Mouse (Mus musculus) erythroblast, embryonic 14.5 days (primary cell): ENCODE measurements around the gene Wls. TPM values are rescaled to one million over a fixed set of nuclear protein-coding genes. Genes with fewer than 3 reads are reported as not detected.

Source experiments
- H3K27me3 ChIP-seq: 2 replicates; pipeline ENCODE4 v1.6.1; 2012; ENCODE audit warnings: inconsistent platforms; ENCODE audit not compliant: control insufficient read depth
- H3K36me3 ChIP-seq: 2 replicates; pipeline ENCODE4 v1.6.1; 2012; ENCODE audit warnings: mild to moderate bottlenecking, inconsistent platforms; ENCODE audit not compliant: control insufficient read depth
- H3K4me1 ChIP-seq: 2 replicates; pipeline ENCODE4 v1.6.1; 2012; ENCODE audit warnings: inconsistent platforms; ENCODE audit not compliant: control insufficient read depth
- H3K4me3 ChIP-seq: replicated peaks from 2 replicates; pipeline ENCODE3; 2012; ENCODE audit warnings: moderate library complexity, mild to moderate bottlenecking, inconsistent platforms
- H3K9me3 ChIP-seq: 2 replicates; pipeline ENCODE4 v1.6.1; 2012; ENCODE audit warnings: low read length, inconsistent platforms, mixed read lengths; ENCODE audit not compliant: control insufficient read depth
- GATA1 ChIP-seq: IDR thresholded peaks from 2 replicates; pipeline ENCODE4 v1.6.1; 2012; ENCODE audit warnings: low read length, inconsistent platforms, mixed read lengths
- TAL1 ChIP-seq: IDR thresholded peaks from 3 replicates; pipeline ENCODE4 v1.6.1; 2012; ENCODE audit warnings: low read length, inconsistent platforms, mixed read lengths
- polyA plus RNA-seq: library from polyadenylated mRNA; stranded (reverse); fragments of >175 nt; gene quantifications from 2 replicates; pipeline ENCODE4 v1.2.3, GENCODE M21; 2012

The Wls gene
- polyA plus RNA-seq, 1 experiment, result 0.02 TPM

DNA sequence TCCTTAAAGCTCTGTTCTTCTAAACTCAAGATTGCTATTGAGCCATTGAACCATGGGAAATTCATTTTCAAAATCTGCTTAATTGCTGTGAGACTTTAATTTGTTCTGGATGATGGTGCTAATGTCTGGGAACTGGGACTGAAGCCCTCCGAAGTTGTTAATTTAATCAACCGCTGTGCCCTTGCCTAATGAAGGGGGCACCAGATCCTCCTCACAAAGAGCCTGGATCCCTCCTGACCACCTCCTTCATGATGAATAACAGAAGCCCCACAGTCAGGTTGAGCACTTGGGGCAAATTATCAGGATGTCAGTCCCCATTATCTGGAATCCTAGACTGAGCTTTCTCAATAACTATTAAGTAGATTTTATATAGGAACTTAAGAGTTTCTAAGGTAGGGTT lies 12.0 kb downstream of the Wls start:
- TF ChIP-seq TAL1 (no peak), GATA1 (no peak)
- Histone ChIP-seq H3K4me3 (no peak overlapping the region), H3K36me3 (no peaks in the 10 kb centered on the region), H3K27me3 (no peaks in the 10 kb centered on the region), H3K9me3 (no peaks in the 10 kb centered on the region), H3K4me1 (no peaks in the 10 kb centered on the region)

GRCm38 (mm10) chr3:159851980-159852379 lies 12.5 kb downstream of the Wls start:
- H3K9me3 ChIP-seq, result no peaks in the 10 kb centered on the region
- TF ChIP-seq GATA1, result no peak
- H3K36me3 ChIP-seq, result no peaks in the 10 kb centered on the region
- H3K27me3 ChIP-seq, result no peaks in the 10 kb centered on the region
- H3K4me1 ChIP-seq, result no peaks in the 10 kb centered on the region
- no peak overlapping the region for H3K4me3 ChIP-seq

GRCm38 (mm10) chr3:159857112-159857511 lies 17.6 kb downstream of the Wls start:
- H3K9me3 ChIP-seq, result no peaks in the 10 kb centered on the region
- no peak overlapping the region for H3K4me3 ChIP-seq
- TF ChIP-seq TAL1 (no peak), GATA1 (no peak)
- H3K36me3 ChIP-seq, result no peaks in the 10 kb centered on the region
- no peaks in the 10 kb centered on the region for H3K27me3 ChIP-seq
- H3K4me1 ChIP-seq, result no peaks in the 10 kb centered on the region

GRCm38 (mm10) chr3:159865691-159866090 lies 26.2 kb downstream of the Wls start:
- Histone ChIP-seq H3K36me3 (no peaks in the 10 kb centered on the region), H3K9me3 (no peaks in the 10 kb centered on the region), H3K27me3 (no peaks in the 10 kb centered on the region), H3K4me1 (no peaks in the 10 kb centered on the region), H3K4me3 (no peak overlapping the region)
- no peak for TF ChIP-seq TAL1
- TF ChIP-seq GATA1, result no peak

GRCm38 (mm10) chr3:159878983-159879382 lies 39.5 kb downstream of the Wls start:
- Histone ChIP-seq H3K27me3 (no peaks in the 10 kb centered on the region), H3K36me3 (no peaks in the 10 kb centered on the region), H3K4me3 (no peak overlapping the region), H3K9me3 (no peaks in the 10 kb centered on the region), H3K4me1 (peaks cover 3% of the 10 kb centered on the region)
- TF ChIP-seq GATA1 (no peak), TAL1 (no peak)

- no peaks in the 10 kb centered on the region for H3K4me1 ChIP-seq
- TF ChIP-seq TAL1 (no peak), GATA1 (no peak)
- no peak overlapping the region for H3K4me3 ChIP-seq
- no peaks in the 10 kb centered on the region for H3K27me3 ChIP-seq
- no peaks in the 10 kb centered on the region for H3K36me3 ChIP-seq
- H3K9me3 ChIP-seq, result no peaks in the 10 kb centered on the region
Measured at GRCm38 (mm10) chr3:159883325-159883724, 43.9 kb downstream of the Wls start.

GRCm38 (mm10) chr3:159884802-159885201 lies 45.3 kb downstream of the Wls start:
- H3K27me3 ChIP-seq, result no peaks in the 10 kb centered on the region
- H3K4me1 ChIP-seq, result no peaks in the 10 kb centered on the region
- no peak overlapping the region for H3K4me3 ChIP-seq
- no peaks in the 10 kb centered on the region for H3K36me3 ChIP-seq
- TF ChIP-seq GATA1 (no peak), TAL1 (no peak)
- no peaks in the 10 kb centered on the region for H3K9me3 ChIP-seq

- no peak overlapping the region for H3K4me3 ChIP-seq
- TF ChIP-seq TAL1 (no peak), GATA1 (no peak)
- no peaks in the 10 kb centered on the region for H3K36me3 ChIP-seq
- H3K27me3 ChIP-seq, result no peaks in the 10 kb centered on the region
- no peaks in the 10 kb centered on the region for H3K9me3 ChIP-seq
- H3K4me1 ChIP-seq, result no peaks in the 10 kb centered on the region
Measured at GRCm38 (mm10) chr3:159885271-159885670, 45.8 kb downstream of the Wls start.

DNA sequence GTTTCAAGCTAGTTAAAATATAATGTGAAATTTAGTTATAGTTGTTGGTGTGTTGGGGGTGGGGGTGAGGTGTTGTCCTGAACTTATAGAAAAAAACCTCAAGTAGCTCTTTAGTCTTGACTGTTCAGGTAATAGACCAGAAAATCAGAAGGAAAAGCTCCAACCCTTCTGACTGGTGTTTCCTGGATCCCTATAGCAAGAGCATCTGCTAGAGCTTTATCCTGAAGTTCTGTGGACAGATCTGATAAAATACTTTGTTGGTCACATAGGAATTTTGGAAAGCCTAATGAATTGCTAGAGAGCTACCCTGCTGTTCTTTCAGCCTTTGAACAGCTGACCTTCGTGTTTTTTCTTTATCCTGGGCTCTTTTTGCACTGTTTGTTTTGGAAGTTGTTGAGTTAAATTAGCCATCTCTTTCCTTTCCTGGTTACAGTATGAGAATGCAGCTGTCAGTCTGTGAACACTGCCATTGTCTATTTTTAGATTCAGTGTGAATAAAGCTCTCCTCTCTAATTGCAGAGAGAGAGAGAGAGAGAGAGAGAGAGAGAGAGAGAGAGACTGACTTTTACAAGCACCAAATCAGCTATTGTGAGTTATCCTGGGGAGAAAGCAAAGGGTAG lies 46.4 kb downstream of the Wls start:
- TF ChIP-seq TAL1 (no peak), GATA1 (no peak)
- Histone ChIP-seq H3K4me1 (no peaks in the 10 kb centered on the region), H3K36me3 (no peaks in the 10 kb centered on the region), H3K27me3 (no peaks in the 10 kb centered on the region), H3K9me3 (no peaks in the 10 kb centered on the region), H3K4me3 (no peak overlapping the region)
